Mouse (Mus musculus) retina, adult 2 months (tissue): ENCODE data around the gene Gm42878.
A peak's percentile ranks its signal among the peaks of the same experiment; 100 is the strongest.

Experiments
- DNase-seq: peaks from one replicate; pipeline ENCODE4 v3.0.0-alpha.2; 2012; ENCODE audit warnings: low read depth, low spot score

The Gm42878 gene

DNA sequence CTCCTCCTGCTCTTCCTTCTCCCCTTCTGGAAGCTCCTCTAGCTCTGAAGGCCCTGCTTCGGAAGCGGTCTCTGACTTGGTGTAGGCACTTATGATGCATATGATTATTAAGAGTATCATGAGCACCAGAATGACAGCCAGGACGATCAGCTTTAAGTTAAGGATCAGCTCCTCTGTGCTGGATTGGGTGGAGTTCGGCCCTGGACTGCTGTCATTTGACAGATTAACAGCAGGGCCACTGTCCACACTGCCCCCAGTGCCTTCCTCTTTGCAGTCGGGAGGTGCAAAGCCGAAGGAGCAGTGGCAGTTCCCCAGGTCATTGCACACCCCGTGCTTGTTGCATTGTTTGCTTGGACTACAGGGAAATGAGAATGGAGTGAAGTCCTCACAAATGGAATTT lies 44.6 kb downstream of the Gm42878 start:
- no peak for DNase-seq

DNA sequence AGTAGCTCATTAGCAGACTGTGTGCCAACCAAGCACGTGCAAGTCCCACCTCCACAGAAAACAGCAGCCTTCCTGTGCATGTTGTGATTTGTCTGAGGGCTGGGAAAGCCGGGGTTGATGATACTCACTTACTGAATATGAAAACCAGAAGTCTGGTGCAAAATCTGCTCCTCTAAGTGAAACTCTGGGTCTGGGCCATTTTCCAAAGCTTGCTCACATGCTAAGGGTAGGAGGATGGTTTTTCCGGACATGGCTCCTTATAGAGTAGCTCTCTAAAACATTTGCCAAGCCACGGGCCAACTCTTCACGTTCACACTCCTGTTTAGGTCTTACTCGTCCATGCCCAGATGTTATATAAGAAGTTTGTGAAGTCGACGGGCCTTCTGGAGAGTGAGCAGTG lies 52.0 kb downstream of the Gm42878 start:
- no peak for DNase-seq

DNA sequence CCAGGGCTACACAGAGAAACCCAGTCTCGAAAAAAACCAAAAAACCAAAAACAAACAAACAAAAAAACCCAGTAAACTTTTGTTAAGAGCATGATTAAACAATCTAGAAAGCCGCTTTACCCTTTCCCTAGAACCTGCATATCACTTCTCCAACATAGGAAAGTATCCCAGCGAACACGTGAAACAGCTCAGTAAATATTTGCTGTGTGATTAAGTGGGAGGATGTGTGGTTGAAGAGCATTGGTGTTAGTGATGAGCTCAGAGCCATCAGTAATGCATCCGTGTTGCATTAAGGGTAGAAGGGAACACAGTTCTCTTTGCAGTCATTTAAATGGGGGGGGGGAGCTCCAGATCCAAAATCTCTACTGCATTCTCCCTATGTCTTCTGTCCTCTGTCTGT lies 60.5 kb downstream of the Gm42878 start:
- DNase-seq: no peak

DNA sequence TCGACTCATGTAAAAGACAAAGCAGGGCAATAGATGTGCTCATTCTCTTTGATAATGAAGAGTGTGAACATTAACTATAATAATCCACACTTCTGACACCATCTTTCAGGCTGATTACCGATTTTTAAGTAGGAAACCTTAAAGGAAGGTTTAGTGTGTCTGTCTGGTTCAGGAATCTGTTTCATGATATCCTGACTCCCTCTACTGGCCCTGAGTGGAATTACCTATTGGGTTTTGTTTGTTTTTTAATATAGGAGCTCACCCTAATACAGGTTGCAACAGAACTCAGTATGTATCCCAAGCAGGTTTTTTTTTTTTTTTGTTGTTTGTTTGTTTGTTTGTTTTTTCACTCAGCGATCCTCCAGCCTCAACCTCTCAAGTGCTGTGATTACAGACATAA lies 67.6 kb downstream of the Gm42878 start:
- peak; percentile 53 for DNase-seq

DNA sequence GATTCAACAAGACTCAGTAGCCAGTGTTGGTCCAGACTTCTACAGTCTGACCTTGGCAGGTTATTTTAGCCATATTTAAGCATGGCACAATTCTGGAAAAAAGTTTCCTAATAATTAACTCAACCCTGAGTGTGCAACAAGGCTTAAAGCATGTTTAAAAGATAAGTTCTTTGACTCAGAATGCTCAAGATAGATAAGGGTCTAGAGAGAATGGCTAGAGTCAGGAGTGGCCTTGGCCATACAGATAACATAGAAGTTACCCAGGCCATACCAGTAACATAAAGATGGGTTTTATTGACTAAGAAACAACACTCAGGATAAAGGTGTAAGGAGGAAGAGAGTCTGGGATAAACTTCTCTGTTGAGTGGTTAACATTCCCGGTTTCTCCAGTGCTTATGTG lies 69.2 kb downstream of the Gm42878 start:
- no peak for DNase-seq

DNA sequence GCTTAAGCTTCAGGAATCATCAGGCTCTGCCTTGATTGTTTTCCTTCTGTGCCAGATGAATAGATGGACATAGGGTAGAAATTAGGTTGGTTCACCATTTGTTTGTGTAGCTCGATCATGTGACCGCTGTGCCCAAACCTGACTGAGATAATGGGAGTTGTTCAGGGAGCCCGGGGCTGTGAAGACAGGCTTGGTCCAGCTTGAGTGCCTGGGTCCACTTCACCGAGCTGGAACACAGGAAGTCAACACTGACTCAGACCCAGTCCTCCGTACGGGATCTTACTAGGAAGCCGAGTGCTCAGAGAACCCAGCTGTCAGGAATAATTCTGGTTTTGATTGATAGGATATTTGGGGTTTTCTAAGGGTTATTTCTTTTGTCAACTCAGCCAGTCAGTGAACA lies 70.7 kb downstream of the Gm42878 start:
- no peak for DNase-seq

DNA sequence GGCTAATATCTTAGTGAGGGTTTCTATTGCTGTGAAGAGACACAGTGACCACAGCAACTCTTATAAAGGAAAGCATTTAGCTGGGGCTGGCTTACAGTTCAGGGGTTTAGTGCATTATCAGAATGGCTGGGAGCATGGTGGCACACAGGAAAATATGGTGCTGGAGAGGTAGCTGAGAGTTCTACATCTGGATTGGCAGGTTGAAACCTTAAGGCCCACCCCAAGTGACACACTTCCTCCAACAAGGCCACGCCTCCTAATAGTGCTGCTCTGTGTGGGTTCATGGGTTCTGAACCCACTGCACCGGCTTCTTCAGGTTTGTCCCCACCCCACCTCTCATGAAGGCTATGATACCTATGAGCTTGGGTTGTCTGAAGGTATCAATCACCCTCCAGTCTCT lies 72.9 kb downstream of the Gm42878 start:
- no peak for DNase-seq

DNA sequence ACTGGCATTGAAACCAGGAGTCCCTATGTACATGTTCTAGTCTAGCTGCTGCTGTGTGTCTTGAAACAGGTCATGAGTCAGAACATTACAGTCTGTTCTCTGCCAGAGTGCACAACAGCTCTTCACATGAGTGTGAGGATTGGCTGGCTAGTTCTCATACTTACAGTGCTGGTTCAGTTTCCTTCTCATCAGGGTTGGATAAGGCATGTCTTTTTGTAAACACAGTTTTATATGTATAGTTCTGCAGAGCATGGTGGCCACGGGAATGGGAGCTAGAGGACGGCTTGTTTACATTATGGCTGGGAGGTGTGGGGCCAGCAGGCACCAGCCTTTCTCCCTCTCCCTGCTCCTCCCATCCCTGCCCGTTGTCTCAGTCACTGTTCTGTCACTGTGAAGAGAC lies 75.7 kb downstream of the Gm42878 start:
- no peak for DNase-seq
